In the genomic region with DNA sequence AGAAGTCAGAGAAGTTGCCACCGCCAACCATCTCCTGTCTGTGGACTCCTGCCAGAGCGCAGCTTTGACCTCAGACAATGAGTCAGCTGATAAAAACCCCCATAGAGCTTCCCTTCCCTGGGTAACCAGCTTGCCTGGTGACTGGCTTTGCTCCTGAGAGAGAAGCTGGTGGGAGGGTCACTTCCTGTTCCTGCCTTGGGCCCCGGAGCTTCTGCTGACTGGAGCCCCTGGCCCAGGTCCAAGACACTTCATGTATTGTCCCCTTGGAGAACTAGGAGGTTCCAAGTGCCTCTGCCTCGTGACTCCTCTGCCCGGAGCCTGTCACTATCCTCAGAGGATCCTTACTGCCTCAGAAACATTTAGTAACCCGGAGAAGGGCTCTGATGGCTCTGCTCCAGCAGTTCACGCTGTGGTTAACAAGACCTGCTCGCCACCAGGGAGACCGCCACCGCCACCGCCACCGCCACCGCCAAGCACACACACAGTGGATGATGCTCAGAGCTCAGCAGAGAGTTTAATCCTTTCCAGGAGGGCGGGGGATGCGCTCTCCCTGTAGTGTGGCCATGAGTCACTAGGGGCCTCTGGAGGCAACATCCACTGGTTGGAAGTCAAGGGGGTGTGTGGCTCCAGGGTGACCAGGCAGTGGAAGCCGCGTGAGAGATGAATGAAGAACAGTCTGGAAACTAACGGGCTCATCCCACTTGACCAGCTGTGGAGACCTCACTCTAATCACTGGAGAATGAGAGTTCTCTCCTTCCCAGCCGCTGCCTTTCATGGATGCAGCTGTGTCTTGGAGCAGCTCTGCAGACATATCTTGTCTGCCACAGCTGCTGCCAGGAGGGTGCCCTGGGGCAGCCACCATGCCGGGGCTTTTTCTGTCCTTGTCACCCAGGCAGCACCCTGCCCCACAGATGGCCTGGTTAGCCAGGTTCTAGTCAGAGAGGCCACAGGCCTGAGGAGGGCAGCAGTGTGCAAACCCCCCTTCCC, we compare ENCODE assay signal across 7 mouse cellular contexts. TPM values are rescaled to one million over a fixed set of nuclear protein-coding genes. Genes with fewer than 3 reads are reported as not detected.
A peak's percentile ranks its signal among the peaks of the same experiment; 100 is the strongest.
DNase-seq lines count a peak whose midpoint lies in the region; ATAC-seq and TF ChIP-seq lines count a peak whose summit lies in the region.

No protein-coding gene starts in this region.

- H3K27me3 ChIP-seq in hindbrain, embryonic 11.5 days (ENCODE audit: control insufficient read depth, insufficient read depth, low read length), result no peaks in the 10 kb centered on the region

- H3K9me3 ChIP-seq in hindbrain, embryonic 11.5 days (ENCODE audit: control insufficient read depth, low read length), result no peaks in the 10 kb centered on the region

- H3K36me3 ChIP-seq in hindbrain, embryonic 11.5 days (ENCODE audit: control insufficient read depth, insufficient read depth, low read length), result peaks cover 20% of the 10 kb centered on the region
- peaks cover 16% of the 10 kb centered on the region; the same call in 1 of the 2 replicates for H3K36me3 ChIP-seq in macrophage (ENCODE audit: inconsistent target)

- H3K4me2 ChIP-seq in hindbrain, embryonic 11.5 days (replicated peaks; ENCODE audit: low read depth, low read length), result no peak overlapping the region

- no peak overlapping the region for H3K4me3 ChIP-seq in hindbrain, embryonic 11.5 days (ENCODE audit: low read depth, low read length)
- no peak overlapping the region for H3K4me3 ChIP-seq in left cerebral cortex, adult 2 months
- no peak overlapping the region; the same call in 1 of the 2 replicates for H3K4me3 ChIP-seq in macrophage (ENCODE audit: inconsistent target)

- 36% methylated on average over 20 of the region's 20 CpGs for WGBS in hindbrain, embryonic 11.5 days
- WGBS in macrophage (ENCODE audit: missing documents), result 9% methylated on average over 19 of the region's 20 CpGs

- H3K79me2 ChIP-seq in macrophage (ENCODE audit: inconsistent target), result peaks cover 53% of the 10 kb centered on the region

- peak; percentile 3 for TF ChIP-seq CTCF in left cerebral cortex, adult 2 months (IDR thresholded peaks at IDR 0.05)

- DNase-seq in R1 (ENCODE audit: low read depth, low spot score), result peak; percentile 59
- peak; percentile 82 for DNase-seq in cerebellum, adult 11-12 months
- peak; percentile 58 to 76 for DNase-seq in frontal cortex, postnatal 14 days (ENCODE audit: low spot score in 2 of 2)
- DNase-seq in hindbrain, embryonic 11.5 days (ENCODE audit: low spot score), result peak; percentile 58
- DNase-seq in left cerebral cortex, adult 2 months (ENCODE audit: extremely low spot score in 1 of 2, low spot score in 2 of 2), result peak in 1 of 2 experiments; percentile 67
- DNase-seq in retina, postnatal 7 days (ENCODE audit: low read depth, low spot score), result peak; percentile 83

- peak overlapping the region; percentile 70 for H3K27ac ChIP-seq in hindbrain, embryonic 11.5 days (ENCODE audit: low read depth, low read length)
- H3K27ac ChIP-seq in left cerebral cortex, adult 2 months, result peak overlapping the region; percentile 71
- peak overlapping the region; percentile 95 for H3K27ac ChIP-seq in macrophage

- H3K4me1 ChIP-seq in hindbrain, embryonic 11.5 days (replicated peaks; ENCODE audit: control insufficient read depth, insufficient read depth, low read length), result peaks cover 52% of the 10 kb centered on the region

- intact Hi-C loops in left cerebral cortex, adult 2 months (cut with DNase I), result no loop called here

- peak; percentile 16; the same call in 1 of the 2 replicates for ATAC-seq in hindbrain, embryonic 11.5 days (ENCODE audit: low FRiP score)

- no peak overlapping the region for H3K9ac ChIP-seq in hindbrain, embryonic 11.5 days (ENCODE audit: low read depth, low read length)

RNA-seq across cellular contexts. Expression of a gene that starts 25.0 kb away (rescaled TPM):
- 94.8 and 96.9 TPM in 2 replicates for polyA plus RNA-seq in hindbrain, embryonic 11.5 days (2014; fragmentation: Nextera tagmentation; extraction: Ambion mirVana)
- total RNA-seq in left cerebral cortex, adult 2 months (2021), result 1 to 10 TPM; 1.0 to 2.9 TPM
- 1 to 10 TPM in 24 of 26 experiments, under 1 TPM in 2; 0.20 to 6.5 (median 1.9) TPM for total RNA-seq in macrophage (2018; cell fraction: chromatin; rRNA removed)
- 10 to 100 TPM in 5 of 26 experiments, 1 to 10 TPM in 21; 4.8 to 13.4 (median 7.2) TPM for total RNA-seq in macrophage (2018; cell fraction: cytosol; rRNA removed)
- 10 to 100 TPM in 1 of 26 experiments, 1 to 10 TPM in 25; 1.0 to 11.4 (median 2.4) TPM for total RNA-seq in macrophage (2018; cell fraction: nucleus; rRNA removed)
- polyA plus RNA-seq in macrophage (2018), result 6.0 to 52.8 TPM (median 6.1 TPM) in 3 replicates
